Mouse (Mus musculus): ENCODE measurements around the gene Rpia.

The Rpia gene

DNA sequence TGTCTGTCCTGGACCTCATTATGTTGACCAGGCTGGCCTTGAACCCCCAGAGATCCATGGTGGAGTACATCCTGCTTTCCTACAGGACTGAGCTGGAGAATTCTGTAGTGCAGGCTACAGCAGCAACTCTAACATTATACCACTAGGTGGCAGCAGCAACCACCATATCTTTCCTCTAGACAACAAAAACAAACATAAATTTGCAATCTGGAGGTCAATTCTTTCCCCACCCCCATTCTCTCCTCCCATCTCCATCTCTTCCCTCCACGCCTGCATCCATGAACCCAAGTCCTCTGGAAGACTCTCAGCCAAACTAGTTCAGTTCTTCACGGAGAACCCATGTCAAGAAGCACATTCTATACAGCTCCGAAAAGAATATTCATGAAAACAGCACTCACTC is 12.6 kb upstream of the Rpia start:
- DNase-seq: peak in 1 of 2 experiments; percentile 34

DNA sequence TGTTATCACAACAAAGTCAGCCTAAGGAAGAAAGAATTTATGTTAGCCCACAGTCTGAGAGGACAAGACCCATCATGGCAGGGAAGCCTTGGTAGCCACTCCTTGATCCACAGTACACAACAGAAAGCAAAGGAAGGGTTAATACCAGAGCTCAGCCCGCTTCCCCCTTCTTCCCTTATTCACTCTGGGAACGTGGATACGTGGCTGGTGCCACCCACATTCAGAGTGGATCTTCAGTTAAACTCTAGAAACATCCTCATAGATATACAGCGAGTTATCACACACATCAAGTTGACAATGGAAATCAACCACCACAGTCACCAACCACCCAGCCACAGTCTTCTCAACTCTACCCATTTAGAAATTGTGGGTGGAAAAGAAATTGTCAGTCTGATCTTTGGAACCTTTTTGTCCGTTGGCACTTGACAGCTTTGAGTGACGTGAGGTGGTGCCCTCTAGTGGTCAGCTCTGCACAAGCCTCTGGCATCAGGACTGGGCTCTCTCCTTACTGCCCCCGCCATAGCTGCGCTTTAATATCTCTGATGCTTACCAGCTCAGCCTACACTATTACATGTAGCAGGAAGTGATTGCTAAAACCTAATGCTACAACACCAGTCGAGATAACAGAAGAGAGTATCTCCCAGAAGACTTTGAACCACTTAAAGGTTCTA is 5.7 kb upstream of the Rpia start:
- DNase-seq: peak; percentile 67 to 80

DNA sequence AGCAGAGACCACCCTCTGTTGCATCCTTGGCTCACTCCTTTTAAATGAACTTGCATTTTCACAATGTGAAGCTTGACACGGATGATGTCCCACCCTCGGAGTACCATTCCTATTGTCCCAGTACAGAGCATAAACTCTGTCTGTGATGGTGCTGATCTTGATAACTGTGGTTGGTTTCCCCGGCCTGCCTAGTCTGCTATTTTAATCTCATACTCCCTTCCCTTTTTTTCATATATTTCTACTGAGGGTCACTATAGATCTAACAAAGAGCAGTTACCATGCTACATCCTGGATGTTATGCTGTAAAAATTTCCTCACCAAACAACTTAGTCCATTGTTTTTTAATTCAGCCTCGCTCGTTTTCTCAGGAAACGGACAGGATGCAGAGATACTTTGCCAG is 4.9 kb upstream of the Rpia start:
- no peak for DNase-seq

DNA sequence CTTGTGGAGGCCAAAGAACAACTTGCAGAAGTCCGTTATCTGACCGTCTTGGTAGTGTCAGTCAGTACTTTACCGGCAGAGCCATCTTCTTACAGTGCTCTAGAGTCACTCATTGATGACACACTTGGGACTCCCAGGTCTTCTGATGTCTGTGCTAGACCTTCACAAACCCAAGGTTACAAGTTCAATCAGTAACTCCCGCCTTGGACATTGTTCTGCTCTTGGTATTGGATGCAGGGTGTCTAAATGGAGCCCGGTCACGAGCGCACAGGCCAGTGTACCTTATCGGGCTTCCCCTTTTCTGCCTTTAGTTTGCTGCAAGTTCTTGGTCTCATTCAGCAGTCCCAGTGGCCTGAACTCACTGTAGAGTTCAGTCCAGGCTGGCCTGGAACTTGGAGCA is 612 bp upstream of the Rpia start:
- peak in 1 of 2 experiments; percentile 23 for DNase-seq

DNA sequence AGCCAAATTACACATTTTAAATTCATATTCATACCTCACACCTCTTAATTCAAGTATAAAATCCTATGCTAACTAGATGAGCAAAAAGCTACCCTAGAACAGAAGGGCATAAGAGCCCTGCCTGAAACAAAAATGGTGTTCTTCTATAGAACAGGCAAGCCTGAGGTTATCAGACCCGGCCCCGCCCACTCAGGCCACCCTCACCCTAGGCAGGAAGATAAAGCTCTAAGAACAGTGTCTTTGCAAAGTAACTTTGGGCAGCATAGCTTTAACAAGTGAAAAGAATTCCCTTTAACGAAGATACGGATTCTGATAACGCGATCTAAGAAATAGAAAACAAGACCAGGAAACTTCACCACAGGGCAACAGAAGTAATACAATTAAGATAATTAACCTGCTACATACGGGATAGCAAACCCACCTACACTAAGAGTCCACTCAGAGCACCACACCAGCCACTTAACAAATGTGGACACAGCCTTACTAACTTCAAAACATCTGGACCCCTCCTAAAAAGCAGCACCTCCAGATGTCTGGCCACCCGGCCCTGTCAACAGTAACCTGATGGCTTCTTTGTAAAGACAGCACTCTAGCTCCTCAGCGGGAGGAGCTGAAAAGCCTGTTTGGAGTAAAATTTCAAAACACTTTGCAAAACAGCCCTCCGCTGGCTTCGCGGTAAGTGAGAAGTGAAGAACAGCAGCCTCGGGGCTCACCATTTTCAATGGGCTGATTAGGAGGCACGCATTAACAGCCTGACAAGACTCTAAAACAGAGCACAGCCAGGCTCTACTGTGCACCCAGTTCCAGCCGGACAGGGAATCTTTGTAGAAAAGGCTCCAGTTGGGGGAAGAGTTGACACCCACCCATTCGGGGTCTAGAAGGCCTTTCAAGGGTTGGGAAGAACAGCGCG is 925 bp downstream of the Rpia start:
- peak; percentile 28 to 54 for DNase-seq

DNA sequence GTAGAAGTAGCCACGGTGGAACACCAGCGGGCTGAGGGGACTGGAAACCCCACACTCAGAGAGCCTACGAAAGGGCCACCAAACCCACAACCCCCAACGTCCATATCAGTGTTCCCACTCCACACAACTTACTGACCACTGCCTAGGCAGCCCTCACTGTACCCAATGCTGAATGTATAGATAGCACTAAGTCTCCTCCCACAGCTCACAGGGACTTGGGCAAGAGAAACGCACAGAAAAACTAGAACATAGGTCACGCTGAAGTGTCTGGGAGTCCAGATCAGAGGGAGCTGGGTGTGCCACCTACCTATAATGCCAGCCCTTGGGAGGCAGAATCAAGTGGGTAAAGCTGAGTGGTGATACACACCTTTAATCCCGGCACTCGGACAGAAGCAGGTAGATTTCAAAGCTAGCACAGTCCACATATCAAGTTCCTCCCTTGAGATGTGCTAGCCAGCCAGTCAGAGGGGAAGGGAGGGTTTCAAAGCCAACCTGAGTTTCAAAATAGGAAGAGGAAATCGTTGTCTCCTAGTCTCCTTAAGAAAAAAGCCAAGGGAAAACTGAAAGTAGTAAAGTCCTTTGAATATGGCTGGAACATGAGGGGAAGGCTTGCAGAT is 1.9 kb downstream of the Rpia start:
- peak; percentile 32 to 39 for DNase-seq

DNA sequence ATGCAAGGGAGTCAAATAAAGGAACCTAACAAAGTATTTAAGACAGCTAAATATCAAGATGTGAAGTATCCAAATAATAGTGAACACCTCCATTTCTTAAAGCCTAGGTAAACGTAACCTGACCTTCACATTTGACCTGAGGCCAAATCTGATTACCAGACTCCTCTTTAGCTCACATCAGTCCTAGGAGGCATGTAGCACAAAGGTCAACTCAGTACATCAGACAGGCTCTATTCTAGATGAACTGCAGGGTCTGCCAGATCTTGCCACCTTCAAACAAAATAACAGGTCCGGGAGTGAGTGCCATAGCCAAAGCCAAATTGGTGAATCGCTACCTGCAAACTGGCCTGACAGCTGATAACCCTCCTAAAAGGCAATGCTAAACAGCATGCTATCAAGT is 2.9 kb downstream of the Rpia start:
- no peak for DNase-seq

DNA sequence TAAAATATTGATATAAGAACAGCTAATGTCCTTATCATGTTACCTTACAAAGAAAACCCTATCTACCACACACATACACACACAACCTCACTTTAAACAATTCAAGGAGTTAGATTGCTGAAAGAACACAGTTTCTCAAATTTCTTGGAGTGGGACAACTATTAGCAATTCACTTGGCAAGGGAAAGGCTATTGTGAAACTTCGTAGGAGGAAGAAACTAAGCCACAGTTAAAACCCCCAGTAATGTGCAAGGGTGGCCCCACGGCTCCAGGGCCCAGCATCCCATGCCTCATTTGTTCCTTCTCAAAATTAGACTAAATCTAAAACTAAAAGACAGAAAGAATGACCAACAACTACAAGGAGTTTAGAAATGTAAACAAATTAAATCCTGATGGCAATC is 4.5 kb downstream of the Rpia start:
- no peak for DNase-seq

DNA sequence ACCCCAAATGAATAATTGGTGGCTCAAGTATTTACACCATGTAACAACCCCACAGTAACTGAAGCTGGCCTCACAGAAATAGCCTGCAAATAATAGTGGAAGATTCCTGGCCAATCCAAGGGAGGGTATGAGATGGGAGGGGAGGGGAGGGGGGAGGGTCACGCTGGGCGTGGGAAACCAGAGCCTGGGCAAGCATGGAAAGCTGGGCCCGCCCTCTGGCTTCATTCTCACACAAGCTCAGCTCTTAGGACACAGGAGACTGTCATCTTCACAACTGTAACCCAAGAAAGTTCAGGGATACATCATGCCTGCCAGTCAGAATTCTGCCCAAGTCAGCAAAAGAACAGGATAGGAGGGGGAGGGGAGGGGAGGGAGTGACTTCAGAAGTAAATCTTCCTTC is 6.2 kb downstream of the Rpia start:
- DNase-seq: no peak

DNA sequence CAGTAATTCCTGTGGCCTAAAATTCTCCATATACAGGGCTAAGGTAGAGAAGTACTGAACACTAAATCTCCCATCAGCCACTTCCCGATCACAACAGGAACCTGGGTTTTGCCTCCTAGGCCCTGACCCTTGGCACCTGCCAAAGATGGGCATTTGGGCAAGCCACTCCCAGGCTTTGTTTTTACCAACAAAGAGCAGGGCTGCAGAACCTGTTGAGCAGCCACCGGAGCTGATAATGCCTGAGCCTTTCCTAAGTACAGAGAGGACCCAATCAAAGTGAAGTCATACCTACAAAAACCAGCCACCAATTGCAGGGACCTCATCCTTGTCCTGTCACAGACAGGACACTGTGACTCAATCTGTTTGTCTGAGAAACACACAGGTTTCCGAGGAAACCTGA is 7.2 kb downstream of the Rpia start:
- no peak for DNase-seq

DNA sequence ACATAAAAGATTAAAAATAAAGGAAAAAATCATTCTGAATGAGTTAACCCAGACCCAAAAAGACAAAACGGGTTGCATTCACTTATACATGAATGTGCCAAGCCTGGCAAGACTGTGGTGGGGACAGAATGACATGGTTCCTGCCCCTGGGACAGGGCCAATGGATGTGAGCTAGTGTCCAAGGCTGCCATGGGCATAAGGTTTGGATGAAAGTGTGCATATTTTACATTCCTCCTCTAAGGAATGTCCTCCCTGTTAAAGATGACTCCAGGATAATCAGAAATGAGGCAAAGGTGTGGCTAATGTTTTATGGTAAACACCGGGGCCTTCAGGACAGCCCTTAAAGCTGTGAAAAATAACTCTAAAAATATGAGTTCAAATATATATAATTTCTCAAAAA is 10.7 kb downstream of the Rpia start:
- DNase-seq: no peak

DNA sequence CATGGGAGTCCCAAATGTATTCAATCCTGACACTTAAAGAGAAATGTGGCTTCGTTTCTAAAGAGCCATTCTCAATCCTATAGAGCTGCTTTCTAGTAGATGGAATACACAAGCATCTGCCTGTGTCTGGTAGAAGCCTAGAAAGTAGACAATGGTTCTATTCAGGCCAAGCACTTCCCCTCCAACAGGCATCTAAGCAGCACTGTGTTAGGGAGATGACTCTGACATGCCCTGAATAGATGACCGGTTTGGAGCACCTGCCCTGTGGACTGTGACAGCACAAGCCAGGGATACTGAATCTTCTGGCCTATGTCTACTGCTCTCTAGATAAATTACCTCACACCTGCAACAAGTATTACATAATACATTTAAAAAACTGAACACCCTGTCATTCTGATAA is 17.7 kb downstream of the Rpia start:
- no peak for DNase-seq

DNA sequence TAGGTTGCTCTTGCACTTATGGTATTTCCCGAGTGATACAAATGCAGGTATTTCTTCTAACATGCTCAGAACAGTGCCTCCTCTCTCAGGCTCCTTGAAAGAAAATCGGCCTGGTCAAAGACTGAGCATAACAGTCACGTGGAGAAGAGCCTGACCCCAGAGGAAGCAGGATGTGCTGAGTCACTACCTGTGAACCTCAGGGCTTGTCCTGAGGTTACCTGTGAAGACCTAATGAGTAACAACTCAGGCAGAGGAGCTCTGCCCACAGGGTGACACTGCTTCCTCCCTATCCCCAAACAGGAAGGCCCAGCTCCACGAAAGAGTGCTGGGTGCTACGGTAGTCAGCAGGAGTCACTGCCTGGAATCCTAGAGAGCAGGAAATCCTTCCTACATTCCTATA is 18.3 kb downstream of the Rpia start:
- DNase-seq: no peak

DNA sequence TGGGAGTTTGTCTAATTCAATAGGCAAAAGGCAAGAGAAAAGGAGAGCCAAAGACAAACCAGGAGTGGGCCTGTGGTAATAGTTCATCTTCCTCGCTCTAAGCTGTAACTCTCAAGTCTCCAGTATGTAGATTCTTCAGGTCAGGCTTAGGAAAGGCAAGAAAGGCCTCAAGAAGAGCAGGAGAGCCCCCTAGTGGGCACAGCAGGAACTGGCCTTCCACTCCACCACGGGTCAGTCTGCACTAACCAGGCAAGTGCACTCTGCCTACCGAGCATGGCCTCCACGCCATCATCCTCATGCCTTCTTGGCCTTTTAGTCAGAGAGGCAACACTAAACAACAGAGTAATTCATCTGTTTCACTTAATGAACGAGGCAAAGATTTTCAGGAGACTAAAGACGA is 23.3 kb downstream of the Rpia start:
- DNase-seq: peak; percentile 75 to 78

DNA sequence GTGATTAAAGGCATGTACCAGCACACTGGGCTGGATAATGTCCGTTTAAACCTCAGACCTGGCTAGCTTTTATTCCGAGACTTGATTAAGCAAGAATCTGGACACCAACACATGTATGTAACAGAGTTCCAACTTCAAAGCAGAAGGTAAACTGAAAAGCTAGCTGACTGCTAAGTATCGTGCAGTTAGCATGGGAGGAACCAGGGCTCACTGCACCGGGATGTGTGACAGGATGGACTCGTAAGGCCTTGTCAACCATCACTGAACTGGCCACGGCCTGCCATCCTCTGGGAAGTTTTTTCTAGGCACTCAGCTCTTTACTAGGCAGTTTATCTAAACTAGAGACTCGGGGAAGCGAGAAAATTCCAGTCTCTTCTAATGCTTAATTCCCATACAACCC is 27.0 kb downstream of the Rpia start:
- DNase-seq: no peak

DNA sequence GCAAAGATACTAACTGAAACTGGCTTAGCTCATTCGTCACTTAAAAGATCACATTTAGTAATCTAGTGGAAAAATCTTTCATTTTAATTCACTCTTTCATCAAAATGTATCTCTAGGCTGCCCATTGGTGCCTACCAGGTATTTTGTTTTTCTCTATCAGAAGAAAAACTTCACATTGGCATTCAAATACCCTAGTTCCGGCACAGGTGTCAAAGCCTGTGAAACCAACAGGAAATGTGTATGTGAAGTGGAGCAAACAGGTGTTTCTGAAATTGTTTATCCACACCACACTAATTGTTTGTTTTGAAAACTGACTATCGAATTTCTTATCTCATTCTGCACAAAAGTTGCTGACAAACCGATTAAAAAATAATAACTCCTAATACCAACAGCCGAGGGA is 27.5 kb downstream of the Rpia start:
- no peak for DNase-seq

DNA sequence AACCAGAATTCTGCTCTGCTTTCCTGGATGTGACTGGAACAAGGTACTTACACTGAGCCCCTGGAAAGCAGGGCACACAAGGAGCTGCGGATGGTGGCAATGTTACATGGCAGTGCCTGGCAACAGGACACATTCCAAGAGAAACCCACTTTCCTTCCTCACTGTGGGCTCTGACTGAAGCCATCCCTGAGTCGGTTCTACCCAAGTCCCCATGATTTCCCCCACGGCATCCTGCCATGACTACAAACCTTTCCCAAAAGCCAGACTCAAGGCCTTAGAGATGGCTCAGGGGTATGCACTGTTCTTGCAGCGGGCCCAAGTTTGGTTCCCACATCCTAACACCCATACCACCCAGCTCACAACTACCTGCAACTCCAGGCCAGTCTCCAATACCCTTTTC is 28.2 kb downstream of the Rpia start:
- no peak for DNase-seq

DNA sequence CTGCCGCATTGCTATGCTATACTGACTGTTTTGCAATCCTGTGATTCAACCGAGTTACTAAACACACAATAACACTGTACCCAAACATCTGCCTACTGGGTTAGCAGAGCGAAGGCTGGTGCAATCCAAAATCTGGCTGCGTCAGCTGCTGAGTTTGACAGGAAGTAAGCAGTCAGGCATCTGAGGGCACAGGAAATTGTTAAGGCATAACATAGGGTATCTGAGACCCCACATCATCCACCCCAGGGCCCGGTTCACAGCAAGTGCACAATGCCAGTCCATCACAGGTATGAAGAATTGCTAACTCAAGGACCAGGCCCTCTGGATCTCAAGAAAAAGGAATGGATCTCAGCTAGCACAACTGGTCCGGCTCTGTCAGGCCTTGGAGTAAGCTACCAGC is 29.4 kb downstream of the Rpia start:
- no peak for DNase-seq

DNA sequence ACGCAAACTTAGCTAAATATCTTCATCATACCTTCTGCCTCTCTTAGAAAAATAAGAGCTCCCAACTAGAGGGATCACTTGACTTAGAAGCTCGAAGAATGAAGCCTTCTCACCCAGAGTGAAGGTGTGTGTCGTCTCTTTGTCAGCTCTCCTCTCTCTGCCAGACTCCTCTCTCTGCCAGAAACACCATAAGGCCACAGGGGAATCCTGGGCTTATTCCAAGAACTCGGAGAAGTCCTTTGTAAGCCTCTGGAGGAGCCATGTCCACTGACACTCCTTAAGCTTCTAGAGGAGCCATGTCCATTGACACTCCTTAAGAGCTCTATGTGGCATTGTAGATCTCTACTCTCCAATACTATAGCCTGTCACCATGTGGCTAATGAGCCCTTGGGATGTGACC is 31.1 kb downstream of the Rpia start:
- DNase-seq: no peak

DNA sequence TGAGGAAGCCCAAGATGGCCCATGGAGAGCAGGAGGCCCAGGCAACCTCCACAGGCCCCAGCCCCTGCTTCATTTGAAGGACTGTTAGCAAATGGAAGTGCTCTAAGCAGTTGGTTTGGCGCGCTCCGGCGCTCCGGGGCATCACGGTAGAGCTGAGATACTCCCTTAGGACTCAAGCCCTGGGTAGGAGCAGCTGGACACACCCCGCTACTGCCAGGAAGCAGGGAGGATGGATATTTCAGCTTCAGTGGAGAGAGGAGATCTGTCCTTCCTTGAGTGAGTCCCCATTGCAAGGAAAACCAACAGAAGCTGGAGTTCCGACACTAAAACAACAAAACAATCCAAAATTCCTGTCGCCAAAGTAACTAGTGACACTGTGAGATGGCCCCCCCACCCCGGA is 37.2 kb downstream of the Rpia start:
- DNase-seq: no peak

DNA sequence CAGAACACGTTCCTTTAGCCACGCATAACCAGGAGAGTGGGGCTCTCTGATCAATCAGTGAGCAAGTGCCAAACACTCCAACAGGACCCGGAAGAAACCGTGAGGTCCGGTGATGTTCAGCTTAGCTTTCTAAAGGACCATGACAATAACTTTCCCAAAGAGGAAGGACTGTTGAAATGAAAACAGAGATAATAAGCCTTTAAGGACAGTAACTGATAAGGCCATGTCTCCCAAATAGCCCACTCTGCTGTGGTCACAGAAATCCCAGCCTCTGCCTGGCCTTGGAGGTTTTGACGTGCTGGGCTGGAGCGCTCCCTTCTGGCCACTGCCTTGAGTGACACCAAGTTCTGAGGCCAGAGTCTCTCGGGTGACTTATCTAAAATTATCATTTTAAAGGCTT is 39.7 kb downstream of the Rpia start:
- peak; percentile 18 to 28 for DNase-seq

DNA sequence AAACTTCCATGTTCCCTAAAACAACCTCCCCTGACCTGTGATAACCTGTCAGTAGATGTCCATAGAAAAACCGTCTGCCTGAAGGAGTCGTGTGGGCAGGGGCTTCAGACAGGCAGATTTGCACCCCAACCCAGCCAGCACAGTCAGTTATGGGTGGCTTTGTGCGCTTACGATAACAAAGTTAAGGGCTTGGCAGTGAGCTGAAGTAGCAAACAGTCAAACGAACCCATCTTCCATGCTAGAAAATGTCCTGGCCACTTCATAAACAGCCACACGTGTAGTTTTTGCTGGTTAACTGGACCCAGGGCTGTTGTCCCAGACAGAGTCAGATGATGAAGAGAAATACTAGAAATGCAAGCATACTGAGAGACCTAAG is 40.1 kb downstream of the Rpia start:
- DNase-seq: no peak

DNA sequence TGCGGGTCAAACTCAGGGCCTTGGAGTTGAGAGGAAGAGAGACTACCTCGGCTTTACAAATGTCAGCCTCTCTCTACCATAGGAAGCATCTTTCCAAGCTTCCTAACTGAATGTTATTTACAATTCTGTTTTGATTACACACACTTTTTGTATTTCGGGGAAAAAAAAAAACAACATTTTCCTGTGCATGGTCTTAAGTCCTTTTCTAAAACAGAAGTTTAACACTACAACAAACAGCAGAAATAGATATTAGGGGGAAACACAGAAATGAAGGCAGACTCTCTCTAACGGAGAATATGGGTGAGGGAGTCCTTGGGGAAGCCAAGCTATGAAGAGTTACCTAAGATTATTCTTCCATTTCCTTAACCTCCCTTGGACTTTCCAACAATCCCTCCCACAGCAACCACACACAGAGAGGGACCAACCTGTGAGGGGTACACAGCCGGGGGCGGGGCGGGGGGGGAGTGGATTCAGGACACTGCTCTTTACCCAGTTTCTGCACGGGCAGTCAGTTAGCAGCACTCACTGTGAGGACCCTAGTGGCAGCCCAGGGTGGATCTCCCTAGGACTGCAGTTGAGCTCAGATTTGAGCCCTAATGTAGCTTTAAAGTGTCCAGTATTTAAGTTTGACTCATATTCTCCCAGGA is 40.7 kb downstream of the Rpia start:
- no peak for DNase-seq

DNA sequence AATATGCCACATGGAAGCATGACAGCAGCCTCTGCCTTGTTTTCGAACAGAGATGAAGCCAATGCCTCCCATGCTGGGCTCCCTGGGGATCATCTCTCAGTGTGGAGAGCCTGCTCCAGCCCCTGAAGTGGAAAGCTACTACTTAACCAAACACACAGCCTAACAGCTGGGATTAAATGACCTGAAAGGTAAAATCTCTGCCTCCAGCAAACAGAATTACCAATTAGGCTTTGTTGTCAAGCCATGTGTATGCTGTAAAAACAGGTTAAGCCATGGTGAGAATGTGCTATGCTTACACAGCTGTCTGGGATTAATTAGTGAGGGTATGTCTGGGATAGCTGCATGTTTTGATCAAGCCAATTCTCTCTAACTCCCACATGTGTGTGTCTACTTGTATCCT is 42.3 kb downstream of the Rpia start:
- DNase-seq: no peak
